Mouse (Mus musculus): Measurements from ENCODE around the gene Cyp26b1.

DNA sequence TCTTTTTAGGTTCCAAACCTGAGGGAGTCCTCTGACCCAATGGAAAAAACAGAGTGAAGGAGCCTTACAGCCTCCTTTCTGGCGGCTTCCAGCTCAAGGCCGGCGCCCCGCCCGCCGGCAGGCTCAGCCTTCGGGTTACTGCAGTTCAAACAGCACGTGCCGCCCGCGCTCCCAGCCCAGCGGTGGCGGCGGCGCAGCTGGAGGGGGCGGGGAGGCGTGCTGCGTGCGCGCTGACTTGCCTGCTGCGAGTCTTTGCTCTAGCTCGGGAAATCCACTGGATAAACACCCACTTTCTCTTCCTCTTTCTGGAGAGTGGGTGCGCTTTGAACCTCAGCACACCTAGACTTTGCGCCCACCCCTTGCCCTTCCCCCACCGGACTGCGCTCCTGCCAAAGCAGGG lies 10.3 kb downstream of the Cyp26b1 start:
- TF ChIP-seq POLR2A (IDR thresholded peaks at IDR 0.05; ENCODE audit: borderline replicate concordance, insufficient read depth, low read length) (no peak), CTCF (IDR thresholded peaks at IDR 0.05; ENCODE audit: borderline replicate concordance, insufficient read depth, low read depth, low read length) (no peak)

Measured in cerebellum, adult 2 months (tissue).